Mouse (Mus musculus) thymus, adult 2 months (tissue): ENCODE results near the gene Il17rc. TPM values are rescaled to one million over a fixed set of nuclear protein-coding genes. Genes with fewer than 3 reads are reported as not detected.

Source experiments
- DNase-seq: peaks from one replicate; pipeline ENCODE4 v3.0.0; 2021
- H3K27ac ChIP-seq: fragments of 200-500 bp; 2 replicates; pipeline ENCODE4 v1.5.1; 2012; ENCODE audit warnings: low read length, control low read depth; ENCODE audit not compliant: control insufficient read depth, insufficient read depth
- H3K27me3 ChIP-seq: fragments of 200-500 bp; 2 replicates; pipeline ENCODE4 v1.6.1; 2012; ENCODE audit warnings: mild to moderate bottlenecking, low read length, moderate library complexity, mixed read lengths; ENCODE audit not compliant: control insufficient read depth, insufficient read depth
- H3K36me3 ChIP-seq: fragments of 200-500 bp; 2 replicates; pipeline ENCODE4 v1.6.1; 2012; ENCODE audit warnings: mild to moderate bottlenecking, low read length, moderate library complexity; ENCODE audit not compliant: control insufficient read depth, insufficient read depth
- H3K4me1 ChIP-seq: fragments of 200-500 bp; replicated peaks from 2 replicates; pipeline ENCODE4 v1.6.1; 2012; ENCODE audit warnings: low read length; ENCODE audit not compliant: control insufficient read depth, insufficient read depth
- H3K4me3 ChIP-seq: fragments of 200-500 bp; 2 replicates; pipeline ENCODE4 v1.5.1; 2012; ENCODE audit warnings: mild to moderate bottlenecking, low read length, control low read depth, moderate library complexity; ENCODE audit not compliant: control insufficient read depth, insufficient read depth
- CTCF ChIP-seq: fragments of 200-500 bp; IDR thresholded peaks from 2 replicates; pipeline ENCODE4 v1.5.1; 2012; ENCODE audit warnings: mild to moderate bottlenecking, control low read depth, low read length, moderate library complexity, borderline replicate concordance; ENCODE audit not compliant: control insufficient read depth, poor library complexity, insufficient read depth; ENCODE audit errors: extremely low read depth
- POLR2A ChIP-seq: fragments of 200-500 bp; IDR thresholded peaks from 2 replicates; pipeline ENCODE4 v1.6.1; 2012; ENCODE audit warnings: mild to moderate bottlenecking, low read length, control low read depth, moderate library complexity; ENCODE audit not compliant: control insufficient read depth, poor library complexity, insufficient read depth; ENCODE audit errors: extremely low read depth
- WGBS: fragments of 180-500 bp; shearing (Covaris S2); methylation state at CpG from one replicate; pipeline ENCODE4 v1.1.7; 2018; 5-methylcytosine and 5-hydroxymethylcytosine counted together
- polyA plus RNA-seq: library from polyadenylated mRNA; depleted of rRNA; stranded (reverse); fragments of >200 nt; gene quantifications from 2 replicates; pipeline ENCODE4 v1.2.3, GENCODE M21; 2012; rRNA removed

Gene Il17rc
- polyA plus RNA-seq, 1 experiment: 15.4 TPM

DNA sequence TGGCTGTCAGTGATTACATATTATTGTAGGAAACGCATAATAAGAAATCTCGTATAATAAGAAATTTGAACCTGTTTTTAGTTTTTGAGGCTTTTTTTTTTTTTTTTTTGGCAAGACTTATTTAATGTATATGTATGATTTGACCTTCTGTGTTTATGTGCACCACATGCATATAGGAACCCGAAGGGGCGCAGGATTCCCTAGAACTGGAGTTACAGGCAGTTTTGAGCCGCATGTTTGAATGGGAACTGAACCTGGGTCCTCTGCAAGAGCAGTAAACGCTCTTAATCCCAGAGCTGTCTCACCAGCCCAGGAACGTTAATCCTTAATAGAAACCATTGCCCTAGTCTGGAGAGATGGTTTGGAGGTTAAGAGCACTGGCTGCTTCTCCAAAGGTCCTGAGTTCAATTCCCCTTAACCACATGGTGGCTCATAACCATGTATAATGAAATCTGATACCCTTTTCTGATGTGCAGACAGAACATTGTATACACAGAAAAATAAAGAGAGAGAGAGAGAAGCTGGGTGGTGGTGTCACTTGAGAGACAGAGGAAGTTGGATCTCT, 60.7 kb downstream of the Il17rc start:
- peaks cover 11% of the 10 kb centered on the region for H3K4me1 ChIP-seq
- 9% methylated on average over 7 of the region's 7 CpGs for WGBS
- no peak overlapping the region for H3K27ac ChIP-seq
- TF ChIP-seq POLR2A: no peak
- TF ChIP-seq CTCF: no peak
- H3K36me3 ChIP-seq: no peaks in the 10 kb centered on the region
- DNase-seq: no peak
- H3K27me3 ChIP-seq: no peaks in the 10 kb centered on the region
- peak overlapping the region; percentile 77 for H3K4me3 ChIP-seq

Other genes starting within 250 kb of the Il17rc start
- 80.0 and 82.9 TPM in 2 replicates for gene Mtmr14, start 233.6 kb upstream of the Il17rc start, polyA plus RNA-seq
- 0.65 and 1.5 TPM in 2 replicates for gene Cpne9, start 189.1 kb upstream of the Il17rc start, polyA plus RNA-seq
- gene Brpf1, start 164.3 kb upstream of the Il17rc start, polyA plus RNA-seq: 65.7 and 66.2 TPM in 2 replicates
- gene Ogg1, start 144.5 kb upstream of the Il17rc start, polyA plus RNA-seq: 23.1 and 23.4 TPM in 2 replicates
- 12.6 and 18.3 TPM in 2 replicates for gene Camk1, start 127.4 kb upstream of the Il17rc start, polyA plus RNA-seq
- gene Tada3, start 93.5 kb upstream of the Il17rc start, polyA plus RNA-seq: 31.6 and 32.6 TPM in 2 replicates
- 118 and 120 TPM in 2 replicates for gene Arpc4, start 93.3 kb upstream of the Il17rc start, polyA plus RNA-seq
- 38.4 and 43.1 TPM in 2 replicates for gene Ttll3, start 82.2 kb upstream of the Il17rc start, polyA plus RNA-seq
- gene Rpusd3, start 52.1 kb upstream of the Il17rc start, polyA plus RNA-seq: 81.6 and 94.5 TPM in 2 replicates
- gene Cidec, start 35.7 kb upstream of the Il17rc start, polyA plus RNA-seq: 103 and 116 TPM in 2 replicates
- gene Jagn1, start 28.9 kb upstream of the Il17rc start, polyA plus RNA-seq: 69.6 and 75.5 TPM in 2 replicates
- 22.8 and 32.5 TPM in 2 replicates for gene Il17re, start 12.9 kb upstream of the Il17rc start, polyA plus RNA-seq
- gene Creld1, start 11.9 kb downstream of the Il17rc start, polyA plus RNA-seq: 15.2 and 16.1 TPM in 2 replicates
- 0.16 and 0.28 TPM in 2 replicates for gene Prrt3, start 30.5 kb downstream of the Il17rc start, polyA plus RNA-seq
- gene Emc3, start 60.2 kb downstream of the Il17rc start, polyA plus RNA-seq: 54.5 and 59.7 TPM in 2 replicates
- gene Fancd2, start 60.3 kb downstream of the Il17rc start, polyA plus RNA-seq: 13.3 and 17.4 TPM in 2 replicates
- not detected in 2 replicates for gene Fancd2os, start 129.3 kb downstream of the Il17rc start, polyA plus RNA-seq
- gene Brk1, start 133.3 kb downstream of the Il17rc start, polyA plus RNA-seq: 197 and 243 TPM in 2 replicates
- gene Vhl, start 152.5 kb downstream of the Il17rc start, polyA plus RNA-seq: 33.5 and 37.9 TPM in 2 replicates
- gene Irak2, start 167.0 kb downstream of the Il17rc start, polyA plus RNA-seq: 16.5 and 17.8 TPM in 2 replicates
- 35.2 and 35.7 TPM in 2 replicates for gene Tatdn2, start 225.6 kb downstream of the Il17rc start, polyA plus RNA-seq
- gene Ghrl, start 248.5 kb downstream of the Il17rc start, polyA plus RNA-seq: 1.8 and 2.0 TPM in 2 replicates